Mouse (Mus musculus) kidney, embryonic 16.5 days (tissue): ENCODE data around the gene Tomm20. TPM values are rescaled to one million over a fixed set of nuclear protein-coding genes. Genes with fewer than 3 reads are reported as not detected.

Experiments
- ATAC-seq: fragments of 200-750 bp; cut with Nextera tagmentation; 2 replicates; pipeline ENCODE4 v1.8.0; 2017; ENCODE audit warnings: moderate TSS enrichment; ENCODE audit not compliant: low FRiP score, low TSS enrichment
- H3K27ac ChIP-seq: fragments of 300-500 bp; sonication (generic); 2 replicates; pipeline ENCODE4 v1.5.1; 2014; ENCODE audit warnings: low read length
- H3K27me3 ChIP-seq: fragments of 300-500 bp; sonication (generic); 2 replicates; pipeline ENCODE4 v1.6.1; 2014; ENCODE audit warnings: low read length, control low read depth, mixed read lengths; ENCODE audit not compliant: insufficient read depth
- H3K36me3 ChIP-seq: fragments of 300-500 bp; sonication (generic); 2 replicates; pipeline ENCODE4 v1.6.1; 2014; ENCODE audit warnings: low read length, control low read depth, mixed read lengths; ENCODE audit not compliant: insufficient read depth
- H3K4me1 ChIP-seq: fragments of 300-500 bp; sonication (generic); 2 replicates; pipeline ENCODE4 v1.6.1; 2014; ENCODE audit warnings: low read length, control low read depth, mixed read lengths; ENCODE audit not compliant: insufficient read depth
- H3K4me2 ChIP-seq: fragments of 300-500 bp; sonication (generic); replicated peaks from 2 replicates; pipeline ENCODE4 v1.6.1; 2014; ENCODE audit warnings: low read depth, low read length
- H3K4me3 ChIP-seq: fragments of 300-500 bp; sonication (generic); 2 replicates; pipeline ENCODE4 v1.5.1; 2014; ENCODE audit warnings: mild to moderate bottlenecking, low read length
- H3K9ac ChIP-seq: fragments of 300-500 bp; sonication (generic); replicated peaks from 2 replicates; pipeline ENCODE4 v1.6.1; 2014; ENCODE audit warnings: low read length
- H3K9me3 ChIP-seq: fragments of 300-500 bp; sonication (generic); 2 replicates; pipeline ENCODE4 v1.6.1; 2016; ENCODE audit warnings: low read length, control low read depth
- WGBS: fragments of 180-500 bp; shearing (Covaris S2); extraction: QIAGEN DNeasy Blood & Tissue Kit; methylation state at CpG from one replicate; pipeline ENCODE4 v1.1.7; 2014; 5-methylcytosine and 5-hydroxymethylcytosine counted together
- polyA plus RNA-seq: library from polyadenylated mRNA; unstranded; fragments of >200 nt; fragmentation: Nextera tagmentation; extraction: Ambion mirVana; gene quantifications from 2 replicates; pipeline ENCODE4 v1.2.1, GENCODE M21; 2015

Gene Tomm20
- polyA plus RNA-seq, 1 experiment from 2014 or later = 258 TPM

DNA sequence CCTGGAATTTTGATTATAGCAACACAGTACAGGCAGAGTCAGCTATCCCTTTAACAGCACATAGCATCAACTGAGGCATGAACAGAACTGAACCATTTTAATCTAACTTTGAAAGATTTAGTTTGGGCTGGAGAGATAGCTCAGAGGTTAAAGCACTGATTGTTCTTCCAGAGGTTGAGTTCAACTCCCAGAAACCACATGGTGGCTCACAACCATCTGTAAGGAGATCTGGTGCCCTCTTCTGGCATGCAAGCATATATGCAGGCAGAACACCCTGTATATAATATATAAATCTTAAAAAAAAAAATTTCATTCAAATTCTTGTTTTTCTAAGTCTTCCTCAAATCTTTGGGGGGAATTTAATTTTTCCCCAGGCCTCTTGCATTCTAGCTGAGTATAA, 9.7 kb downstream of the Tomm20 start:
- H3K36me3 ChIP-seq = peaks cover 74% of the 10 kb centered on the region

DNA sequence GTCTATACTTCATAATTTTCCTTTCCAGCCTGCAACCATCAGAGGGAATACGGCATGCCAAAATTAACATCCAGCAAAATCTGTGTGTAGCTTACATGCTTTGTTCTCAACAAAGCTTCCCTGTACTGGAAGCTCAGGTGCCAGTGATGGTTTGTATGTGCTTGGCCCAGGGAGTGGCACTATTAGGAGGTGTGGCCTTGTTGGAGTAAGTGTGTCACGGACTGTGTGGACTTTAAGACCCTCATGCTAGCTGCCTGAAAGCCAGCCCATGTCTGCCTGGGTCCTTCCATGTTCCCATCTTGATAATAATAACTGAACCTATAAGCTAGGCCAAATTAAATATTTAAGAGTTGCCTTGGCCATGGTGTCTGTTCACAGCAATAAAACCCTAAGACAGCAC, 10.3 kb downstream of the Tomm20 start:
- Histone ChIP-seq H3K27me3 (no peaks in the 10 kb centered on the region), H3K4me2 (no peak overlapping the region), H3K4me3 (no peak overlapping the region), H3K9ac (no peak overlapping the region), H3K36me3 (peaks cover 79% of the 10 kb centered on the region), H3K4me1 (no peaks in the 10 kb centered on the region), H3K27ac (no peak overlapping the region), H3K9me3 (no peaks in the 10 kb centered on the region)
- 90% methylated on average over 2 of the region's 2 CpGs for WGBS
- no peak for ATAC-seq

More for the DNA sequence above, 9.7 kb downstream of the Tomm20 start:
- Histone ChIP-seq H3K4me3 (no peak overlapping the region), H3K27me3 (no peaks in the 10 kb centered on the region), H3K9me3 (no peaks in the 10 kb centered on the region), H3K9ac (no peak overlapping the region), H3K4me2 (no peak overlapping the region), H3K4me1 (no peaks in the 10 kb centered on the region), H3K27ac (no peak overlapping the region)
- no peak for ATAC-seq

DNA sequence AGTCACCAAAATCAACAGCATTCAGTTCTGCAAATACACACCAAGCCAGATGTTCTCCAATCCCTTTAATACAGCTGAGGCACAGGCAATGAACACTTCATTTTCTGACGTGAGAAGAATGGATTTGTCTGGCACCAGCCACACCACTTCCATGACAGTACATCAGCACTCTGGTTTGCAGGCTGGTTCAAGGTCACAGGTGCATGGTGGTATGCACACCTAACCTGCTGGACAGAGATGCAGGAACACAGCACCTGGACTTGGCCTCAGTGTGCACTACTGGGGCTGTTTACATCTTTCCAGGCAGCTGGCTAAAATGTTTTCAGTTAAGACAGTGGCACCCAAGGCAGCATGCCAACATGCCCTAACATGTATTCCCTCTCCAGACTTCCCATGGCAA, 13.0 kb downstream of the Tomm20 start:
- WGBS = 74% methylated on average over 1 of the region's 1 CpGs
- peaks cover 69% of the 10 kb centered on the region for H3K36me3 ChIP-seq

DNA sequence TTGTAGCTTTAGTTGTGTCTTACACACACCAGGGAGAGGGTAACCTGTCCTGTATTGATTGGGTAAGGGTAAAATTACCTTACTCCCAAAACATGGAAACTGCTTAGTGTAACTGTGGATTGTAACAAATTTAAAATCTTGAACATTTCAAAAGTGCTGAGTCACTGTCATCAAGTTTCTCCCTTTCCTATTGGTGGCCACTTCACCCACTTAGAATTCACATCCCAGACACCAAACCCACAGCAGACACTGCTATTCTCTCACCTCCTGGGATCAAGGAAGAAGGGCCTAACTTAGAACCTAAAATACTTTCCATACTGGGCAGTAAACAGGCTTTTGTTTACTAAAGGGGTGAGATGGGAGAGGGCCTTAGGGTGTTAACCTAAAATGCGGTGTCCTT, 13.4 kb downstream of the Tomm20 start:
- Histone ChIP-seq H3K27ac (no peak overlapping the region), H3K36me3 (peaks cover 66% of the 10 kb centered on the region), H3K4me2 (no peak overlapping the region), H3K27me3 (no peaks in the 10 kb centered on the region), H3K4me1 (no peaks in the 10 kb centered on the region), H3K4me3 (no peak overlapping the region), H3K9me3 (no peaks in the 10 kb centered on the region), H3K9ac (no peak overlapping the region)
- ATAC-seq = no peak
- WGBS = 92% methylated on average over 1 of the region's 1 CpGs

More for the DNA sequence above, 13.0 kb downstream of the Tomm20 start:
- Histone ChIP-seq H3K4me1 (no peaks in the 10 kb centered on the region), H3K27ac (no peak overlapping the region), H3K4me2 (no peak overlapping the region), H3K9me3 (no peaks in the 10 kb centered on the region), H3K9ac (no peak overlapping the region), H3K4me3 (no peak overlapping the region), H3K27me3 (no peaks in the 10 kb centered on the region)
- ATAC-seq = no peak

DNA sequence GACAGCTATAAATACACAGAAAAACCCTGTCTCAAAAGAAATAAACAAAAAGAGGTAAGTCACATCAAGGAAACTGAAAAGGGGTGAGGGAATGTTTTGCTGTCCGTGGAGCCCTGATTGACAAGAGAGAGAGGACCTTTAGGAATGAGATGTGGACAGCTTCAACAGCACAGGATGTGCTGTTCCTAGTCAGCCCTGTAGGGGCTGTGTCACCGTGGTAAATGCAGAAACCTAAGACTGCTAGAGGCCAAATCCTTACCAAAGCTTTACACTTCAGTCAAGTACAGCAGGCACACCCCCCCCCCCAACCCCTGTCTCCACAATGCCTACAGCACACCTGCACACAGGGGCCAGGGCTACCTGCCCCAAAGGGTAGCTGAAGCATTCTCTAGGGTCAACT, 13.9 kb downstream of the Tomm20 start:
- Histone ChIP-seq H3K4me2 (no peak overlapping the region), H3K4me3 (no peak overlapping the region), H3K9ac (no peak overlapping the region), H3K4me1 (no peaks in the 10 kb centered on the region), H3K27me3 (no peaks in the 10 kb centered on the region), H3K36me3 (peaks cover 61% of the 10 kb centered on the region), H3K9me3 (no peaks in the 10 kb centered on the region), H3K27ac (no peak overlapping the region)
- ATAC-seq = no peak
- WGBS = 45% methylated on average over 2 of the region's 2 CpGs

DNA sequence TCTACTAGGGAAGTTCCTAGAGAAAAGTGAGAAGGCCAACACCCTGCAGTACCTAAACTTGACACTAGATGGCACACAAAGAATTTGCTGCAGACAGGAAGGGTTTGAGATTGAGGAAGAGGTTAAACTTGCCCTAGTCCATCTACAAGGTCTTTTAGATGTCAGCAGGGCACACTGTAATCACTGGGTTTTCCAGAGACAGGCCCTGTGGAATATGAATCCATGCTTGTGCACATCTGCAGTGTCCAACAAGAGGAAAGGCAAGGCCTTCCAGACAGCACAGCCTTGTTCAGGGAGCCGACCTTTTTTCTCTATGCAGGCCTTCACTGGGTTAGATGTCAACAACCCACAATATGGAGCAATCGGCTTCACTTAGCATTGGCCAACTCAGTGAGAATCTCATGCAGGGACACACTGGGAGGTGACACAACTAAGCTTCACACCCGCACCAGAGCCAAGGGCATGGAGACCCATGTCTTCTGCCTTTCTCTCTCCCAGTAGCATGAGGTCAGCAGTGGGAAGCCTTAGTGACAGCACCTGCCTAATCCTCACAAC, 16.0 kb downstream of the Tomm20 start:
- Histone ChIP-seq H3K4me2 (no peak overlapping the region), H3K9me3 (no peaks in the 10 kb centered on the region), H3K9ac (no peak overlapping the region), H3K4me1 (no peaks in the 10 kb centered on the region), H3K27me3 (no peaks in the 10 kb centered on the region), H3K36me3 (peaks cover 44% of the 10 kb centered on the region), H3K4me3 (no peak overlapping the region), H3K27ac (no peak overlapping the region; the same call in 1 of the 2 replicates)
- WGBS = 87% methylated on average over 3 of the region's 3 CpGs
- no peak for ATAC-seq

DNA sequence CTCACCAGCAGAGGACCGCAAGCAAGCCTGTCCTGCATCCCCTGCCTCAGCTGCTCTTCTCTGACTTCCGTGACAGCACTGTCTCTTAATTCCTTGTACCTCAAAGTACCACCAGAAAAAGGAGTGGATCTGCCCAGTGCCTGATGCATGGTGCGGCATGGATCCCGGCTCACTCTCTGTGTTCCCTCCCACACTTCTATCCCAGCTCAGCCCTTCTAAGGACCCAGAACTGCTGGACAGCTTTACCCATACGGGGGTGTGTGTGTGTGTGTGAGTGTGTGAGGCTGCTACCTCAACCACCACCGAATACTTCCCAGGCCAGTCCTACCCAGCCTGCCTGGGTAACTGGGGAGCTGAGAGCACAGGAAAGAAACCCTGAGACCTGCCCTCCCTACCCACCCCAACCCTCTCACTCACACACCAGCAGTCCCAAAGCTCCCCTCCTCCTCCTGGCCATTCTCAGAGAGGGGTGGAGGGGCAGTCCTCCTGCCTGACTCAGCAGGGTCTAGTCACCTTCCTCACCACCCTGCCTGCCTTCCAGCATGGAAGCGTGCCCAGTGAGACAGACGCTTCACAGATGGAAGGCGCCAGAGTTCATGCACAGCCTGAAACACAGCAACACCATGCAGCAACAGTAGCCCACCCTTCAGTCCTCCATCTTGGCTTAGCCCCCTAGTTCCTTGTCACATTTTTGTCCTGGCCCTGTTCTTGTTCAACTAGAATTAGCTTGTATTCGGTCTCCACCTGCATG, 16.7 kb downstream of the Tomm20 start:
- Histone ChIP-seq H3K9me3 (no peaks in the 10 kb centered on the region), H3K27me3 (no peaks in the 10 kb centered on the region), H3K27ac (no peak overlapping the region; the same call in 1 of the 2 replicates), H3K9ac (no peak overlapping the region), H3K4me3 (no peak overlapping the region), H3K4me2 (no peak overlapping the region), H3K36me3 (peaks cover 40% of the 10 kb centered on the region), H3K4me1 (no peaks in the 10 kb centered on the region)
- ATAC-seq = peak; percentile 65; the same call in 1 of the 2 replicates
- WGBS = 89% methylated on average over 10 of the region's 10 CpGs

DNA sequence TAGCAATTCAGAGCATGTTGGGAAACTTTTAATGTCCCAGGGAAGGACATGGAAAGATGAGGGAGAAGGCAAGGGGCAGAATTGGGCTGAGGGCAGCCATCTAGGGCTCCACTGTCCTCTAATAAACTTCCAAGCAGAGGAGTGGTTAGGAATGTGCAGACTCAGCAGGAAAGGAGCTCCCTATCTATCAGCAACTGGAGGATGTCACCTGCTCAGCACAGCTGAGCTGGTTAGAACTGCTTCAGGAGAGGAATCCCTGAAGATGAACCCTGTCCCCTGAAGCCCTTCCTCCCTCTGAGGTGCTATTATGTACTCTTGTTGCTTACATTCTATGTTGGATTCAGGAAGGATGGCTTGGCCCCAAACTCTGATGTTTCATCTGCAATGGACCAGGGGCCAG, 17.6 kb downstream of the Tomm20 start:
- no peak for ATAC-seq
- Histone ChIP-seq H3K9me3 (no peaks in the 10 kb centered on the region), H3K36me3 (peaks cover 31% of the 10 kb centered on the region), H3K27me3 (no peaks in the 10 kb centered on the region), H3K4me2 (no peak overlapping the region), H3K9ac (no peak overlapping the region), H3K27ac (0 out of 2 replicates have a peak overlapping the region, but pooled peaks have one; percentile 45), H3K4me1 (no peaks in the 10 kb centered on the region), H3K4me3 (no peak overlapping the region)

DNA sequence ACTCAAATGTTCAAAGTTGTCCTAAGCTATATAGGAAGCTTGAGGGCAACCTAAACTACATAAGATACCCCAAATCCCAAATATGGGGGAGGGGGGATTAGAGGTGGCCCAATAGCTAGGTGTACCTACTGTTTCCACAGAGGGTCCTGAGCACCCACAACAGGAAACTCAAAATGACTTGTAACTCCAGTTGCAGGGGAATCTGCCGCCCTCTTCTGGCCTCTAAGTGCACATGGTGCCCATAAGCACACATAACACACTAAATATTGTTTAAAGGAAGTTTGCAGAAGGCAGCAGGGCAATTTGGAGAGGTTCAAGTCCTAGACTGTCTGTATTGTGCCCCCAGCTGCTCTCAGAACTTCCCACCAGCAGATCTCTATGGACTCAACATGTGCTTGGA, 18.6 kb downstream of the Tomm20 start:
- Histone ChIP-seq H3K9me3 (no peaks in the 10 kb centered on the region; the same call in 1 of the 2 replicates), H3K27ac (no peak overlapping the region), H3K4me2 (no peak overlapping the region), H3K4me1 (no peaks in the 10 kb centered on the region), H3K9ac (no peak overlapping the region), H3K4me3 (no peak overlapping the region), H3K36me3 (peaks cover 24% of the 10 kb centered on the region), H3K27me3 (no peaks in the 10 kb centered on the region)
- 79% methylated on average over 1 of the region's 1 CpGs for WGBS
- no peak for ATAC-seq

DNA sequence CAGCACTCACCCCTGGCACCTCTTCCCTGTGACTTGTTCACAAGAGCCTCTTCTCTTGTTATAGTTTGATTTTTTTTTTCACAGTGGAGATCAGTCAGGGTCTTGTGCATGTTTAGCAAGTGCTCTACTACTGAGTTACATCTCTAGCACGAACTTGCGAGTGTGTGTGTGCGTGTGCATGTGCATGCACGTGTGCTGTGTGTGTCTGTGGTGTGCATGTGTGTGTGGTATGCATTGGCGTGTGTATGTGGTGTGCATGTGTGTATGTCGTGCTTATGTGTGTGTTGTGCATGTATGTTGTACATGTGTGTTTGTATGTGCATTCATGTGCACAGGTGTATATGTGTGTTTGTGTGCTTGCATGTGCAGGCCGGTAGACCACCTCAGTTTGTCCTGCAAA, 22.7 kb downstream of the Tomm20 start:
- no peak for ATAC-seq
- no peak overlapping the region for H3K9ac ChIP-seq
- 0 out of 2 replicates have a peak, but pooled peaks cover 2% of the 10 kb centered on the region for H3K36me3 ChIP-seq
- H3K4me1 ChIP-seq = peaks cover 15% of the 10 kb centered on the region
- no peaks in the 10 kb centered on the region for H3K27me3 ChIP-seq
- H3K27ac ChIP-seq = no peak overlapping the region
- no peak overlapping the region for H3K4me3 ChIP-seq
- no peak overlapping the region for H3K4me2 ChIP-seq
- 93% methylated on average over 7 of the region's 7 CpGs for WGBS
- no peaks in the 10 kb centered on the region; the same call in 1 of the 2 replicates for H3K9me3 ChIP-seq
